Mouse (Mus musculus) adrenal gland, postnatal 36 days (tissue): ENCODE data around the gene Olfr70. TPM values are rescaled to one million over a fixed set of nuclear protein-coding genes. Genes with fewer than 3 reads are reported as not detected.

Experiments
- DNase-seq, 2 experiments: peaks; one replicate each; pipeline ENCODE4 v3.0.0; 2021; ENCODE audit warnings: mixed read lengths in 1 of 2
- long read RNA-seq, 2 experiments: library from polyadenylated mRNA; stranded (forward); transcript quantifications; one replicate each; pipeline ENCODE4 v2.0.0; 2021; ENCODE audit warnings: borderline sequencing depth in 2 of 2
- total RNA-seq, 2 experiments: library from RNA; stranded (reverse); gene quantifications; 2 replicates each; pipeline ENCODE4 v1.2.3; 2021

The Olfr70 gene
- total RNA-seq, result not detected
- long read RNA-seq, experiment 1, result 0 reads
- long read RNA-seq, experiment 2, result 0 reads

- no peak for DNase-seq
Observed at GRCm38 (mm10) chr4:43700707-43701106, at the start of gene Olfr70. Gene Olfr70, minus strand, starts transcription at chr4:43700807.

- peak in 1 of 2 experiments; percentile 22 for DNase-seq
Observed at GRCm38 (mm10) chr4:43745187-43745586, 44.6 kb upstream of the Olfr70 start.

- DNase-seq, result no peak
Observed at GRCm38 (mm10) chr4:43743099-43743498, 42.5 kb upstream of the Olfr70 start.

- DNase-seq, result no peak
Observed at GRCm38 (mm10) chr4:43742637-43743036, 42.0 kb upstream of the Olfr70 start.

GRCm38 (mm10) chr4:43741526-43741925 lies 40.9 kb upstream of the Olfr70 start:
- DNase-seq, result no peak

GRCm38 (mm10) chr4:43738989-43739674 lies 38.5 kb upstream of the Olfr70 start:
- DNase-seq, result no peak

- no peak for DNase-seq
Observed at GRCm38 (mm10) chr4:43737144-43737543, 36.5 kb upstream of the Olfr70 start.

- no peak for DNase-seq
Observed at GRCm38 (mm10) chr4:43733186-43733585, 32.6 kb upstream of the Olfr70 start.

- no peak for DNase-seq
Observed at GRCm38 (mm10) chr4:43732171-43732570, 31.6 kb upstream of the Olfr70 start.

- no peak for DNase-seq
Observed at GRCm38 (mm10) chr4:43730750-43731297, 30.2 kb upstream of the Olfr70 start.

GRCm38 (mm10) chr4:43729794-43730550 lies 29.4 kb upstream of the Olfr70 start, which contains the start of gene Spaar:
Gene Spaar, plus strand, starts transcription at chr4:43730034.
- peak; percentile 32 to 52 for DNase-seq

GRCm38 (mm10) chr4:43729126-43729525 lies 28.5 kb upstream of the Olfr70 start:
- DNase-seq, result no peak

GRCm38 (mm10) chr4:43728576-43728954 lies 28.0 kb upstream of the Olfr70 start:
- peak; percentile 62 to 75 for DNase-seq

- peak; percentile 19 to 42 for DNase-seq
Observed at GRCm38 (mm10) chr4:43727718-43728575, 27.3 kb upstream of the Olfr70 start.

GRCm38 (mm10) chr4:43726995-43727394 lies 26.4 kb upstream of the Olfr70 start, which contains the start of gene Hrct1:
Gene Hrct1, plus strand, starts transcription at chr4:43727188.
- DNase-seq, result peak; percentile 60 to 73

GRCm38 (mm10) chr4:43726228-43726993 lies 25.8 kb upstream of the Olfr70 start:
- peak in 1 of 2 experiments; percentile 34 for DNase-seq

GRCm38 (mm10) chr4:43724764-43725163 lies 24.2 kb upstream of the Olfr70 start:
- peak in 1 of 2 experiments; percentile 75 for DNase-seq

- no peak for DNase-seq
Observed at GRCm38 (mm10) chr4:43722191-43722590, 21.6 kb upstream of the Olfr70 start.

- DNase-seq, result no peak
Observed at GRCm38 (mm10) chr4:43720491-43721228, 20.1 kb upstream of the Olfr70 start.

- no peak for DNase-seq
Observed at GRCm38 (mm10) chr4:43713652-43714219, 13.1 kb upstream of the Olfr70 start.
